Mouse (Mus musculus): ENCODE results near the gene Ssu72.
A peak's percentile ranks its signal among the peaks of the same experiment; 100 is the strongest.
"Not testable (repeated sequence)": the region's sequence is repeated elsewhere in the genome, so short reads cannot be mapped to it uniquely, and the experiment has no call there.

Ssu72 gene

GRCm38 (mm10) chr4:155704721-155705591 is at the start of gene Ssu72:
TSS of gene Ssu72 (plus strand) at chr4:155704800.
- DNase-seq (ENCODE audit: low spot score), result peak; percentile 88

- DNase-seq (ENCODE audit: low spot score), result no peak
Measured at GRCm38 (mm10) chr4:155656214-155656751, 48.3 kb upstream of the Ssu72 start.

GRCm38 (mm10) chr4:155658961-155659360 is 45.6 kb upstream of the Ssu72 start:
- no peak for DNase-seq (ENCODE audit: low spot score)

GRCm38 (mm10) chr4:155660641-155661040 is 44.0 kb upstream of the Ssu72 start:
- no peak for DNase-seq (ENCODE audit: low spot score)

- no peak for DNase-seq (ENCODE audit: low spot score)
Measured at GRCm38 (mm10) chr4:155666903-155667302, 37.7 kb upstream of the Ssu72 start.

GRCm38 (mm10) chr4:155668689-155669597 is 35.7 kb upstream of the Ssu72 start, which contains the start of gene Mib2:
TSS of gene Mib2 (minus strand) at chr4:155669198.
- DNase-seq (ENCODE audit: low spot score), result peak; percentile 93

- DNase-seq (ENCODE audit: low spot score), result no peak
Measured at GRCm38 (mm10) chr4:155669598-155670075, 35.0 kb upstream of the Ssu72 start.

- DNase-seq (ENCODE audit: low spot score), result not testable (repeated sequence)
Measured at GRCm38 (mm10) chr4:155670236-155670635, 34.4 kb upstream of the Ssu72 start.

GRCm38 (mm10) chr4:155672082-155672481 is 32.5 kb upstream of the Ssu72 start:
- no peak for DNase-seq (ENCODE audit: low spot score)

GRCm38 (mm10) chr4:155675991-155676390 is 28.6 kb upstream of the Ssu72 start:
- DNase-seq (ENCODE audit: low spot score), result no peak

GRCm38 (mm10) chr4:155683670-155684277 is 20.8 kb upstream of the Ssu72 start:
- DNase-seq (ENCODE audit: low spot score), result not testable (repeated sequence)

- not testable (repeated sequence) for DNase-seq (ENCODE audit: low spot score)
Measured at GRCm38 (mm10) chr4:155687764-155688163, 16.8 kb upstream of the Ssu72 start.

- DNase-seq (ENCODE audit: low spot score), result no peak
Measured at GRCm38 (mm10) chr4:155690571-155691375, 13.8 kb upstream of the Ssu72 start.

- DNase-seq (ENCODE audit: low spot score), result no peak
Measured at GRCm38 (mm10) chr4:155692421-155692820, 12.2 kb upstream of the Ssu72 start.

GRCm38 (mm10) chr4:155694111-155694481 is 10.5 kb upstream of the Ssu72 start, which contains the start of gene Fndc10:
TSS of gene Fndc10 (plus strand) at chr4:155694342.
- DNase-seq (ENCODE audit: low spot score), result no peak

GRCm38 (mm10) chr4:155694482-155695401 is 9.9 kb upstream of the Ssu72 start:
- DNase-seq (ENCODE audit: low spot score), result peak; percentile 46

- DNase-seq (ENCODE audit: low spot score), result no peak
Measured at GRCm38 (mm10) chr4:155695531-155696062, 9.0 kb upstream of the Ssu72 start.

- no peak for DNase-seq (ENCODE audit: low spot score)
Measured at GRCm38 (mm10) chr4:155696261-155697255, 8.0 kb upstream of the Ssu72 start.
